Mouse (Mus musculus) brain, embryonic 18.5 days (tissue): ENCODE results near the gene Cyp19a1.
A peak's percentile ranks its signal among the peaks of the same experiment; 100 is the strongest.

ENCODE experiments used
- DNase-seq: peaks from one replicate; pipeline ENCODE4 v3.0.0-alpha.2; 2012; ENCODE audit warnings: low read depth, low spot score

The Cyp19a1 gene

DNA sequence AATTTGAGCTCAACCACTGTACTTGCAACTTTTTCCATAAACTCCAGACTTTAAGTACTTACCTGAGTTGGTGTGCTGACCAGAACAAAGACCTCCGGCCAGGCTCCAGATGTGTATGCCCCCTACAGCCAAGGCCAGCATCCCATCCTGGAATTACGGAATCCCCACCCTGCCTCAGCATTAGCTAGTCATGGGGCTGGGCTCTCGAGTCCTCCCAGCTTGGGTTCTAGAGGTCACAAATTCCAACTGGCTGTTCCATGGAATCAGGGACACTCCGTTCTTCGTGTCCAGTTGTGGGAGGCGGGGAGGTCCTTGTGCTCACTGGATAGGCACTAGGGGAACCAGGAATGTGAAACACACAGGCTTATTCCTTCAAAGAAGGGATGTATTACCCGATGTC, at the start of gene Cyp19a1:
Cyp19a1 (minus strand) TSS at position 101 of the 400 bp plus-strand sequence.
- no peak for DNase-seq

GRCm38 (mm10) chr9:54316363-54316762, 48.5 kb upstream of the Cyp19a1 start:
- DNase-seq, result no peak

- peak; percentile 3 for DNase-seq
Observed at GRCm38 (mm10) chr9:54308751-54309358, 40.9 kb upstream of the Cyp19a1 start.

DNA sequence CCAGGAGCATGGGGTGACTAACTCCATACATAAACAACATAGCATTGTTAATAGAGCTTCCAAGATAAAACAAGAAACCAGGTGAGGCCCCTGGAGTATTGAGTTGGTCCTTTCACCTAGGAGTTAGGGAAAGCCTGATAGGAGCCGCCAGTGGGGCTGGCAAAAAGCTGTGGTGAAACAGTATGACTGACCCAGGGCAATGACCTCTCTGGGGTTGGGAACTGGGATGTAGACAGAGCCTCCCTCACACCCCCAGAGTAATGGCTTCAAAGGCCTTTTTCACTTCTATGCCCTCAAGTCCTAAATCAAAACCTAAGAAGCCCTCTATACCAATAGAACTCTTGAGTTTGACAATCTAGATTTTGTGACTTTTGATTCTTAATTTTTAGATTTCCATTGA, 40.3 kb upstream of the Cyp19a1 start:
- DNase-seq, result no peak

GRCm38 (mm10) chr9:54301255-54301654, 33.3 kb upstream of the Cyp19a1 start:
- no peak for DNase-seq

DNA sequence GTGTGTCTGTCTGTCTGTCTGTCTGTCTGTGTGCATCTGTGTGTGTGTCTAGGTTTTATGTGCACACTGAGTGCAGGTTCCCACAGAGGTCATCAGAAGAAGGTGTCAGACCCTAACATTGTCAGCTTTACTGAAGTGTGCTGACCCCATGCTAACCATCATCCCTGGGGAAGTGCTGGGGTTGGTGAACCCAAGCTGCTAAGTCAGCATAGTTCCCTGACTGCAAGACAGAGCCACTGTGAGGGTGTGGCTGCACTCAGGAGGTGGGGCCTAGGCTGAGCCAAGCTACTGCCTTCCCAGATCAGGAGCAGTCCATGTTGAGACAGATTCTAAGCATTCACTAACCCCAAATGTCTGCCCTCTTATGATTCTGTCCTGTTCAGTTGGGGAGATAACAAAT, 31.9 kb upstream of the Cyp19a1 start:
- DNase-seq, result no peak

- DNase-seq, result no peak
Observed at GRCm38 (mm10) chr9:54299389-54299788, 31.5 kb upstream of the Cyp19a1 start.

DNA sequence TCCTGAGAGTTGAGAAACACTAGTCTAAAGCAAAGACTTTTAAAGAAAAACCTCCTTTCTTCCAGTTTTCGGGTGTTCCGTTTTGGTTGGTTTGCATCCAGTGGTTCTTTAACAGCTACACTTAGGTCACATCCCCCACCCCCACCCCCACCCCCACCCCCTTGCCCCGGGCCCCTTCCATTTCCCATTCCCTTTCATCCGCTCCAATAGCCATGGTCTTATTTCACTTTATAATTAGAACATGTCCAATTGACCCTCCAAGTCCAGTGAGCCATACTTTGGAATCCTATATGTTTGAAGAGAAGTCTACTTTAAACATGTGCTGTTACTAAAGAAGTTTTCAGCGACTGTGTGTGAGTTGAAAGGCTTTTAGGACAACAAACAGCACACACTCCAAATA, 19.9 kb upstream of the Cyp19a1 start:
- DNase-seq, result no peak

GRCm38 (mm10) chr9:54286331-54286987, 18.5 kb upstream of the Cyp19a1 start, which contains the start of gene Gldn:
Gldn (plus strand) TSS chr9:54286486.
- no peak for DNase-seq

DNA sequence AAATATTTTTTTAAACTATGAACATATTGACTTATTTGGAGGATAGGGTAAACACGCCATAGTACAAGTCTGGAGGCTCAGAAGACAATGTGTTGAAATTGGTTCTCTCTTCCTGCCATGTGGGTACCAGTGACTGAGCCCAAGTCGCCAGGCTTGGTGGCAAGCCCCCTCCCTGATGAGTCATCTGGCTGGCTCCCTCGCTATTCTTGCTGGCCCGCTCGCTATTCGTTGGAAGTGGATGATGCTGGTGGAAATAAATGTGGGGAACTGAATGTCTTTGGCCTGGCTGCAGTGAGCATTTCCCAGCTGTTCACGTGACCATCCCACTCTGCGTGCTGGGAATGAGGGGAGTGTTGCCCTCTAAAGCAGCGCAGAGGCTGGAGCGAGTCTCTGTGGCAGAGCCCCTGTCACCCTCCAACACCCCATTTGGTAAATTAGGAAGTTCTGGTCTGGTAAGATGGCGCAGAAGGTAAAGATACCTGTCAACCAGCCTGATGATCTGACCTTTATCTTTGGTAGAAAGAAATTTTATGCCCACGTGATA, 11.2 kb upstream of the Cyp19a1 start:
- DNase-seq, result no peak

- DNase-seq, result no peak
Observed at GRCm38 (mm10) chr9:54275283-54275682, 7.4 kb upstream of the Cyp19a1 start.

DNA sequence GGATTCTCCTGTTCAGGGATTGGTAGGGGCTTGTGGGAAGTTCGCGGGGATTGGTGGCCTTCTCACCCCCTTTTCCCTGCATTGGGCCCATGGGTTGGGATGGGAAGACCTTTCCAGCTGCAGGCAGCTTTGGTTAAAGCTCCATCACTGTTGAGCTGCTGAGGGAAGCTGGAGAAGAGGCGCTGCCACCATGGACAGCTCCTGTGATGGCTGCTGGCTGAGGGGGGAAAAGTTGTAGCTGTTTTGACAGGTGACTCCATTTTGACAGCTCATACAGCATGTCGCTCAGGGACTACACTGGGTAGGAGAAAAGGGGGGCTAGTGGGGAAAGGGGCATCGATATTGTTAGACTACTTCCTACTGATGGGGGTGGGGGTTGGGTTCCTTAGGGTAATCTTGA, 3.0 kb upstream of the Cyp19a1 start:
- DNase-seq, result no peak

DNA sequence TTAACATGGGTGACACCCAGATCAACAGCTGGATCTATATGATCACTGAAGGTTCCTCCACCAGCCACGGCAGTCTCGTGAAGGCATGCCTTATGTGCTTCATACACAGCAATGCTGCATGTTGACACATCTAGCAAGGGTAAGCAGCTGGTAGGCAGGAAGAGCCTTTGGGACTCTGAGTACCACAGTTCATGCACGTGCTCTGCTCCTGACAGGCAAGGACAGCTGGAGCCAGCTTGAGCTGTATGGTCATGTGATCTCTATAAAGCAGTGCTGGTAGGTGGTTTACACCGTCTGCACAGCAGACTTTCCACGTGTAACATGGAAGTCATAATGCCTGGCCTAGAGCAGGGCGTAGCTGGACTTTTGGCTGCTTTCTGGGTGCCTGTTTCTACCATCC, 2.1 kb upstream of the Cyp19a1 start:
- DNase-seq, result no peak

DNA sequence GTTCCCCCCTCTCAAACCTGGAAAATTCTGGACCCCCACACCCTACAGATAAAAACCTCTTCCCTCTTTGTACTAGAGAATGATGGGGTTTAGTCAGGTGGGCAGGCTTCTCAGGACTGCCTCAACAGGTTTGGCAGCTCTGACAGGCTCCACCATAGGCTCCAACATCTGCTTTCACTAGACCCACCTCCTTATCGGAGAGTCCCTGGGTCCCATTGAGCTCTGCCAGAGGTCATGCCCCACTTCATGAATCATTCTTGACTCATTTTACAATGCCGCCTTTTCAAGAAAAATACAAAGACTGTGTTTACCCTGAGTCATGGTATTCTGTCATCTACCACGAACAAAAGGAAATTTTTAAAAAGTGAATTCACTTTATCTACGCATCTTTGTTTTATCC, 3.2 kb downstream of the Cyp19a1 start:
- DNase-seq, result no peak

DNA sequence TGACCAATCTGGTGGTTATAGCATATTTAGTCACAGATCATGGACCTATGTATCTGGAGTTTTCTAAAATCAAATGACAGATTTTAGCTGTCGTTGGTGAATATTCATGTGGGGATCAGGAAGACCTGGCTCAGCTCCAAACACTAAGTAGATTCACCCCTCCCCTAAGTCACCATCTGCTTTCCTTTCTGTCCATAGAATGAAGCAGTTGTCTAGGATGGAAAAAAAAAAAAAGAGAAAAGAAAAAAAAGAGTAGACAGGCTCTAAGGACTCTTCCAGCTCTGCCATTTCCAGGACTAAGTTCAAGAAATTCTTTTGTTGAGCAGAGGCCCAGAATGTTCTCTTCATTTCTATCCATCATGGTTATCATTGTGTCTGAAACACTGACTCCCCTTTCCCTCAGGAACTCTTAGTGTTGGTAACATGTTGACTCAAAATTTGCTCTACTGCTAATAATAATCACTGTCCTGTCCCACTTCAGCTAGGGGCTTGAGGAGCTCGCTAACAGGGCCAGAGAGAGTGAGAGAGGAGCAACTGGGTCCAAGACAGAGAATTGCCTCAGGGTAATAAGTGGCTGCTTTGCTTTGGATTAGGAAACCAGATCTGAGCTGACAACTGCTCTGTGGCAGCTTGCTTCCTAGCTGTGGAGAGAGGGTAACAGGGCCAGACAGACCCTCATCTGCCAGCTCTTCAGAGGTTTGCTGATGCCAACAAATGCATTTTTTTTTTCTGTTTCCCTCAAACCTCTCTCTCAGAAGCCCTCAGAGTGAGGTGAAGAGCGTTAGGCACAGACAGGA, 22.8 kb downstream of the Cyp19a1 start:
- DNase-seq, result peak; percentile 32

DNA sequence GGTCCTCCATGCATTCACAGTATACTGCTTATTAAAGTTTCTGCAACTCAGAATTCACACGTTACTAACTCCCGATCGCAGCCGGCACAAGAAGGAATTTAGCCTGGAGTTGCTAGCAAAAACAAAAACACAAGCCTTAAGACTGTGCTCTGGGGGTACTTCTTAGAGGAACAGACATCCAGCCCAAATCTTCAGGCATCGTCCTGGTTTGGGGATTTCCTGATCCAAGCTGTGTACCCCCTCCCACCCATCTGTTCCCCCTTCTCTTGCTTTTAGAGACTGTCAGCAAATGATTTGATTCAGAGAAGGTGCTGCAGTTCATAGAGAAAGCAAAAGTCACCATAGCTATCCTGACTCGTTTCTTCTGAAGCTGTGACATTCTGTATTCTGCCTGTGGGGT, 40.3 kb downstream of the Cyp19a1 start:
- DNase-seq, result no peak

DNA sequence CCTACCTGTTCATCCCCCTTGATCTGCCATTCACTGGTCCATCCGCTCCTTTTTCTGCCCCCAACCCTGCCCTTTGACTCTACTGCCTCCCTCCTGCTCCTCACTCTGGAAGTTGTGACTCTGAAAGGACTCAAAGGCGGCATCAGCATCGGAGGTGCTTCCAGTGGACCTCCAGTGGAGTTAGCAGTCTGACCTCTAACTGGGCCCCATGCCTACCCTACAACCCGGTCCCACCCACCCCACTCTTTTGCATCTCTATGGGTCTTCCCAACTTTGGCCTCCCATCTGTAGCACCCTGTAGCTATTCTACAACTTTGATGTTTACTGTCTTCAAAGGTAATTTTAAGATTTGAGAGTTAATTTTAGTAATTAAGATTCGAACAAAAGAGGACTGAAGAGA, 51.4 kb downstream of the Cyp19a1 start:
- no peak for DNase-seq

- no peak for DNase-seq
Observed at GRCm38 (mm10) chr9:54214881-54215280, 53.0 kb downstream of the Cyp19a1 start.

- DNase-seq, result no peak
Observed at GRCm38 (mm10) chr9:54194790-54195189, 73.1 kb downstream of the Cyp19a1 start.

GRCm38 (mm10) chr9:54191435-54191834, 76.5 kb downstream of the Cyp19a1 start:
- DNase-seq, result no peak

- DNase-seq, result no peak
Observed at GRCm38 (mm10) chr9:54182484-54182883, 85.4 kb downstream of the Cyp19a1 start.

GRCm38 (mm10) chr9:54181330-54181729, 86.6 kb downstream of the Cyp19a1 start:
- peak; percentile 28 for DNase-seq
